Mouse (Mus musculus) cerebellum, adult 2 months (tissue): Measurements from ENCODE around the gene Slc19a2. TPM values are rescaled to one million over a fixed set of nuclear protein-coding genes. Genes with fewer than 3 reads are reported as not detected.

ENCODE experiments used
- DNase-seq, 2 experiments: peaks; one replicate each; pipeline ENCODE4 v3.0.0; 2021
- H3K27ac ChIP-seq: fragments of 200-500 bp; 2 replicates; pipeline ENCODE4 v1.5.1; 2012; ENCODE audit warnings: low read length, control low read depth, inconsistent platforms; ENCODE audit not compliant: insufficient read depth
- H3K27me3 ChIP-seq: fragments of 200-500 bp; 2 replicates; pipeline ENCODE4 v1.6.1; 2012; ENCODE audit warnings: inconsistent platforms, mild to moderate bottlenecking, low read length, moderate library complexity; ENCODE audit not compliant: control insufficient read depth, insufficient read depth
- H3K4me1 ChIP-seq: fragments of 200-500 bp; 2 replicates; pipeline ENCODE4 v1.6.1; 2011; ENCODE audit warnings: low read length; ENCODE audit not compliant: control insufficient read depth, insufficient read depth
- H3K4me3 ChIP-seq: fragments of 200-500 bp; replicated peaks from 2 replicates; pipeline ENCODE3; 2011; ENCODE audit warnings: mild to moderate bottlenecking, low read depth, low read length, control low read depth; ENCODE audit not compliant: insufficient read depth
- CTCF ChIP-seq: fragments of 200-500 bp; IDR thresholded peaks from 2 replicates; pipeline ENCODE4 v1.5.1; 2011; ENCODE audit warnings: low read depth, mild to moderate bottlenecking, control low read depth, low read length, moderate library complexity, borderline replicate concordance; ENCODE audit not compliant: insufficient read depth
- POLR2A ChIP-seq: fragments of 200-500 bp; IDR thresholded peaks from 2 replicates; pipeline ENCODE4 v1.6.1; 2011; ENCODE audit warnings: low read length, control low read depth, borderline replicate concordance; ENCODE audit not compliant: insufficient read depth
- WGBS: fragments of 180-500 bp; shearing (Covaris S2); methylation state at CpG from one replicate; pipeline ENCODE4 v1.1.7; 2018; 5-methylcytosine and 5-hydroxymethylcytosine counted together
- polyA plus RNA-seq: library from polyadenylated mRNA; depleted of rRNA; stranded (reverse); fragments of >200 nt; gene quantifications from 2 replicates; pipeline ENCODE4 v1.2.3, GENCODE M21; 2012

Gene Slc19a2
- polyA plus RNA-seq, 1 experiment = 19.2 TPM

GRCm38 (mm10) chr1:164287406-164287805 is 38.6 kb downstream of the Slc19a2 start:
- WGBS = 6% methylated on average over 15 of the region's 15 CpGs
- no peak for TF ChIP-seq CTCF
- TF ChIP-seq POLR2A = no peak

GRCm38 (mm10) chr1:164292040-164292439 is 43.2 kb downstream of the Slc19a2 start:
- DNase-seq = no peak
- H3K4me3 ChIP-seq = no peak overlapping the region
- H3K27me3 ChIP-seq = no peaks in the 10 kb centered on the region
- TF ChIP-seq CTCF (no peak), POLR2A (no peak)
- WGBS = 86% methylated on average over 5 of the region's 5 CpGs
- no peak overlapping the region for H3K27ac ChIP-seq
- H3K4me1 ChIP-seq = peaks cover 9% of the 10 kb centered on the region; the same call in 1 of the 2 replicates

More at GRCm38 (mm10) chr1:164287406-164287805, 38.6 kb downstream of the Slc19a2 start:
- DNase-seq = peak; percentile 73 to 80
- H3K27me3 ChIP-seq = no peaks in the 10 kb centered on the region
- H3K4me1 ChIP-seq = peaks cover 11% of the 10 kb centered on the region; the same call in 1 of the 2 replicates
- peak overlapping the region; percentile 12 for H3K4me3 ChIP-seq
- H3K27ac ChIP-seq = peak overlapping the region; percentile 62

GRCm38 (mm10) chr1:164294071-164294470 is 45.2 kb downstream of the Slc19a2 start:
- no peak overlapping the region for H3K4me3 ChIP-seq
- no peak overlapping the region for H3K27ac ChIP-seq
- no peaks in the 10 kb centered on the region for H3K4me1 ChIP-seq
- 95% methylated on average over 6 of the region's 6 CpGs for WGBS
- no peaks in the 10 kb centered on the region for H3K27me3 ChIP-seq
- TF ChIP-seq CTCF = no peak
- no peak for TF ChIP-seq POLR2A
- no peak for DNase-seq

- no peaks in the 10 kb centered on the region for H3K4me1 ChIP-seq
- no peaks in the 10 kb centered on the region for H3K27me3 ChIP-seq
- no peak for DNase-seq
- no peak for TF ChIP-seq POLR2A
- WGBS = 89% methylated on average over 4 of the region's 5 CpGs
- H3K4me3 ChIP-seq = no peak overlapping the region
- no peak overlapping the region for H3K27ac ChIP-seq
These were observed 47.6 kb downstream of the Slc19a2 start for GRCm38 (mm10) chr1:164296473-164296872.

- Histone ChIP-seq H3K4me1 (peaks cover 3% of the 10 kb centered on the region; the same call in 1 of the 2 replicates), H3K27me3 (no peaks in the 10 kb centered on the region), H3K27ac (no peak overlapping the region), H3K4me3 (no peak overlapping the region)
- DNase-seq = no peak
- no peak for TF ChIP-seq CTCF
- no peak for TF ChIP-seq POLR2A
- WGBS = 94% methylated on average over 4 of the region's 4 CpGs
These were observed 53.1 kb downstream of the Slc19a2 start for GRCm38 (mm10) chr1:164301949-164302348.

- DNase-seq = no peak
- H3K27me3 ChIP-seq = no peaks in the 10 kb centered on the region
- 85% methylated on average over 5 of the region's 5 CpGs for WGBS
- peaks cover 5% of the 10 kb centered on the region; the same call in 1 of the 2 replicates for H3K4me1 ChIP-seq
- no peak within 1 kb of the TSS for H3K4me3 ChIP-seq
- no peak for TF ChIP-seq CTCF
- TF ChIP-seq POLR2A = no peak
- H3K27ac ChIP-seq = no peak within 1 kb of the TSS
These were observed 55.0 kb downstream of the Slc19a2 start, which contains the start of gene Nme7 for GRCm38 (mm10) chr1:164303821-164304220. TSS of gene Nme7 (plus strand) at chr1:164304121.

- DNase-seq = peak; percentile 94 to 97
- H3K4me3 ChIP-seq = peak within 1 kb of the TSS; percentile 76
- H3K4me1 ChIP-seq = peaks cover 5% of the 10 kb centered on the region; the same call in 1 of the 2 replicates
- TF ChIP-seq CTCF (no peak), POLR2A (peak; percentile 52; the same call in 1 of the 2 replicates)
- H3K27me3 ChIP-seq = no peaks in the 10 kb centered on the region
- H3K27ac ChIP-seq = no peak within 1 kb of the TSS
- WGBS = under 1% methylated on average over 35 of the region's 35 CpGs
These were observed 58.4 kb downstream of the Slc19a2 start, which contains the start of gene Blzf1 for GRCm38 (mm10) chr1:164307124-164307751. TSS of gene Blzf1 (minus strand) at chr1:164307489.

GRCm38 (mm10) chr1:164307922-164308321 is 59.1 kb downstream of the Slc19a2 start:
- TF ChIP-seq POLR2A (no peak), CTCF (no peak)
- no peak overlapping the region for H3K27ac ChIP-seq
- peak overlapping the region; percentile 76 for H3K4me3 ChIP-seq
- WGBS = 9% methylated on average over 10 of the region's 10 CpGs
- H3K4me1 ChIP-seq = peaks cover 5% of the 10 kb centered on the region; the same call in 1 of the 2 replicates
- no peak for DNase-seq
- H3K27me3 ChIP-seq = no peaks in the 10 kb centered on the region
